Mouse (Mus musculus) ES-Bruce4 (cell line): Measurements from ENCODE around the gene Map3k7. TPM values are rescaled to one million over a fixed set of nuclear protein-coding genes. Genes with fewer than 3 reads are reported as not detected.

Source experiments
- H3K27ac ChIP-seq: 2 replicates; pipeline ENCODE4 v1.5.1; 2012; ENCODE audit warnings: low read length, inconsistent platforms; ENCODE audit not compliant: insufficient read depth
- H3K27me3 ChIP-seq: 2 replicates; pipeline ENCODE4 v1.6.1; 2012; ENCODE audit warnings: mild to moderate bottlenecking, low read length, inconsistent platforms; ENCODE audit not compliant: control insufficient read depth, poor library complexity, insufficient read depth, severe bottlenecking
- H3K36me3 ChIP-seq: 2 replicates; pipeline ENCODE4 v1.6.1; 2012; ENCODE audit warnings: inconsistent platforms, mild to moderate bottlenecking, low read length, moderate library complexity; ENCODE audit not compliant: control insufficient read depth, poor library complexity, insufficient read depth, severe bottlenecking
- H3K4me1 ChIP-seq: one replicate; pipeline ENCODE4 v1.8.1; 2011; ENCODE audit warnings: low read length; ENCODE audit not compliant: control insufficient read depth, insufficient read depth
- H3K4me3 ChIP-seq: 2 replicates; pipeline ENCODE4 v1.5.1; 2011; ENCODE audit warnings: low read depth, mild to moderate bottlenecking, low read length
- H3K9ac ChIP-seq: 2 replicates; pipeline ENCODE4 v1.6.1; 2012; ENCODE audit warnings: low read depth, mild to moderate bottlenecking, inconsistent platforms; ENCODE audit not compliant: poor library complexity, severe bottlenecking
- H3K9me3 ChIP-seq: replicated peaks from 2 replicates; pipeline ENCODE4 v1.6.1; 2012; ENCODE audit warnings: mild to moderate bottlenecking, low read length, inconsistent platforms; ENCODE audit not compliant: control insufficient read depth, poor library complexity, insufficient read depth, severe bottlenecking
- CTCF ChIP-seq: IDR thresholded peaks from one replicate; pipeline ENCODE4 v1.8.1; 2011; ENCODE audit warnings: low read depth, low read length
- EP300 ChIP-seq: IDR thresholded peaks from 2 replicates; pipeline ENCODE4 v1.6.1; 2011; ENCODE audit warnings: low read depth, low read length; ENCODE audit not compliant: insufficient read depth
- POLR2A ChIP-seq: IDR thresholded peaks from one replicate; pipeline ENCODE4 v1.8.1; 2011; ENCODE audit warnings: low read length; ENCODE audit not compliant: insufficient read depth
- polyA plus RNA-seq: library from polyadenylated mRNA; stranded (reverse); fragments of >200 nt; gene quantifications from 2 replicates; pipeline ENCODE4 v1.2.4, GENCODE M21; 2011; ENCODE audit warnings: low read depth; ENCODE audit not compliant: missing spikeins, insufficient read depth, insufficient read length

Gene Map3k7
- polyA plus RNA-seq, 1 experiment, result 67.9 TPM

DNA sequence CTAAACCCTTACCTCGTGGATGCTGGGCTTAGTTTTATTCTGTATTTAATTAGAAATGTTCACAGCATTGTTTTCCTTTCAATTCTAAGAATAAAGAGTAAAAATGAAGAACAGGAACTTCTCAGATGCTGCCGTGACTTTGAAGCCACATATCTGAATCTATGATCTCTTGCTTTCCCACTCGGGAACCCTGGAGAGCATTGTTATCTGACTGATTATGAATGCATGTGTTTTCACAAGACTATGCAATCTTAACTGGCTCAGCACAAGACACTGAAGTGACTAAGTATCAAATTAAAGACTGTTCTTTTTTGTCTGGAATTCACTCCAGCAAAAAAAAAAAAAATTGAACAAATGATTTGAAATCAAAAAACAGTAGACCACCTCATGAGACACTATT, 30.7 kb upstream of the Map3k7 start:
- Histone ChIP-seq H3K9ac (no peak overlapping the region), H3K4me3 (no peak overlapping the region), H3K27ac (no peak overlapping the region), H3K27me3 (peaks cover 6% of the 10 kb centered on the region), H3K4me1 (no peaks in the 10 kb centered on the region), H3K36me3 (no peaks in the 10 kb centered on the region), H3K9me3 (no peaks in the 10 kb centered on the region)
- no peak for TF ChIP-seq EP300
- no peak for TF ChIP-seq CTCF
- no peak for TF ChIP-seq POLR2A

DNA sequence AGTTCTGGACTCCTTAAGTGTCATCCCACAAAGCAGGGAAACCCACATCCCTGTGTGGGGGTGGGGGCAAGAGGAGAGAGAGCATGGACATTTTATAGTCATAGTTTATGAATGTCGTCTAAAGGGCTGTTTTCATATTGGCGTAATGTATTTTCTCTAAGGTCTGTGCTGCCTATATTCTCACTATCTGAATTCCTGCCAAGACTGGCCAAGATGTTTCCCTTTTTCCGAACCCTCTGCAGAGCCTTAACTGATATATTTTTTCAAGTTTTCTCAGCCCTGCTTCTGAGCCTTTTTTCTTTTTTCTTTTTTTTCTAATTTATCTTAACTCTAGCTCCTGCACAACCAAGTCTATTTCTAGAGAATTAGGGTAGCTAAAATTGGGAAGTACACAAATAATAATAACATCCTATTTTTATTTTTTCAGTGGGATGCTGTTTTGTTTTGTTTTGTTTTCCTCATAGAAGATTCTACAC, 28.0 kb upstream of the Map3k7 start:
- H3K4me3 ChIP-seq, result no peak overlapping the region
- H3K4me1 ChIP-seq, result no peaks in the 10 kb centered on the region
- no peak for TF ChIP-seq POLR2A
- no peak for TF ChIP-seq CTCF
- no peak for TF ChIP-seq EP300
- no peak overlapping the region for H3K9ac ChIP-seq
- H3K27me3 ChIP-seq, result peaks cover 6% of the 10 kb centered on the region
- no peaks in the 10 kb centered on the region for H3K9me3 ChIP-seq
- no peak overlapping the region for H3K27ac ChIP-seq
- H3K36me3 ChIP-seq, result no peaks in the 10 kb centered on the region

DNA sequence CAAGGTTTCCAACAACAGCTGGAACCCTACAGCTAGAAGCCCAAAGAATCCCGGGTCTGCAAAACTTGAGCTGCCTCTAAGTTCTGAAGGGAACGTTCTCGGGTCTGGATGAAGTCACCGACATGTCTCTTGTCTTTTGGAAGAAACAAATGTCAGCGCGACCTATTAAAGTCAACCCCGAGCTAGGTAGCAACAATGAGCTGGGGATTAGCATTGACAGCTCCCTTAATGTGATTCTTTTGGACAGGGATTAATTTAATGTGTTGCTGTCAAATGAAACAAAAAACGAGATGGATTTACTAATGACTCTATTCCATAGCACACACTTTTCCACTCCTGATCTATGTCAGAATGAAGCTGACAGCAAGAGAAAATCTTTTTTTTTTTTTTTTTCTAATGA, 27.5 kb upstream of the Map3k7 start:
- Histone ChIP-seq H3K4me1 (no peaks in the 10 kb centered on the region), H3K36me3 (no peaks in the 10 kb centered on the region), H3K9me3 (no peaks in the 10 kb centered on the region), H3K9ac (no peak overlapping the region), H3K27me3 (peaks cover 6% of the 10 kb centered on the region), H3K27ac (no peak overlapping the region), H3K4me3 (no peak overlapping the region)
- TF ChIP-seq POLR2A (no peak), CTCF (no peak), EP300 (no peak)

DNA sequence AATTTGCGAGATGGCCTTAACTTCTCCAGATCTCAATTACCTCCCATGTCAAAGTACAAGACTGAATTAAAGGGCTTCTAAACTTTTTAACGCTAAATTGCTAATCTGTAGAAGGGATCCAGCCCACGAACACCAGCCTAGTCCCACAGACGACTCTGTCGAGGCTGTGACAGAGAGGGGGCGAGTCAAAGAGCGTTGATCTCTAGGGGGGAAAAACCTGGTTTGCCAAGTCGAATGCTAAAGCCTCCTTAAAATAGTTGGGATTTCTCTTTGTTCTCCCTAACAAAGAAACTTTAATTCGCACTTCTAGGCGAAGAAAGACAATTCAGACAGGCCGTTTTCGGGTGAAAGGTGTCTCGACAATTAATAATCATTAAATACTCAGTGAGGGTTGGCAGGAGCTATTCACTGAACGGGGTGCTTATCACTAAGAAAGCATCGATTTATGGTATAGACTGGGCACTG, 27.0 kb upstream of the Map3k7 start:
- TF ChIP-seq EP300, result no peak
- TF ChIP-seq POLR2A, result no peak
- no peak for TF ChIP-seq CTCF
- H3K9ac ChIP-seq, result peak overlapping the region; percentile 86; the same call in 1 of the 2 replicates
- peaks cover 6% of the 10 kb centered on the region for H3K27me3 ChIP-seq
- no peak overlapping the region for H3K27ac ChIP-seq
- H3K9me3 ChIP-seq, result no peaks in the 10 kb centered on the region
- H3K4me3 ChIP-seq, result no peak overlapping the region
- H3K4me1 ChIP-seq, result no peaks in the 10 kb centered on the region
- H3K36me3 ChIP-seq, result no peaks in the 10 kb centered on the region

DNA sequence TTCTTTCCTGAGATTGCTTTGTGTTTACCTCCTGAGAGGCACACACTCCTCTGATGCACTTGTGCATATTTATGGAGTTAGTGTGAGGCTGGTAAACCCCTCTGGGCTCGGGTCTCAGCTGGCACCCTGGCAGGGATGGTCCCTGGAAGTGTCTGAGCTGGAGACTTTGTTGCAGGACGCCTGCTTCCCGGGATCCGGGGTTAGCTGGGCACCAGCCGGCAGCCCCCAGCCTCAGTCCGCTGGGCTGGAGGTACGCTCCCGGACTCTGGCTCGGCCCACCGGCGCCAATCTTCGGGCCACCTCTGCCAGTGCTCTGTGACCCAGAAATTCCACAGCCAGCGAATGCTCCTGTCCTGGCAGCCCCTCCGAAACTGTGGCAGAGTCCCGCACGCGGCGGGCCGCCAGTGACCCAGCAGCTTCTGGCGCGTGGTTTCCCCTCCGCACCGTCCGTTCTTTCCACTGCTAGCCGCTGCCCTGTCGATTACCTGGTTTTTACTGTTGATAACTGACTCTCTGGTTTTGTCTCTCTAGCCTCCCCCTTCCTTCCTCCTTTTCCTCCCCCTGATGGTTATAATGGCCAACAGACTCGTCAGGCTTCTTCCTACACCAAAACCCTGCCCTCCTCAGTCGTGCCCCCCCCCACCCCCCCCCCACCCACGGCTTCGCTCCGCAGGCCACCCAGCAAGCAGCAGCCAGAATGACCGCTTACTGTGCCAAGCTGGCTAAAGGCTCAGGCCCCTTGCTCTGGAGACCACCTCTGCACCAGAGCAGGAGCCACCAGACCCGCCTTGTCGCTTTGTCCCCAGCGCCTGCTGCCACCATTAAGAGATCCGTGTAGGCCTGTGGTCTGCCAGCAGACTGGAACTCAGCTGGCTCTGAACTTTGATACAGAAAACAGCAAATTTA, 26.3 kb upstream of the Map3k7 start:
- Histone ChIP-seq H3K9ac (peak overlapping the region; percentile 86), H3K27ac (no peak overlapping the region), H3K4me3 (peak overlapping the region; percentile 77), H3K9me3 (no peaks in the 10 kb centered on the region), H3K36me3 (no peaks in the 10 kb centered on the region), H3K27me3 (peaks cover 6% of the 10 kb centered on the region), H3K4me1 (no peaks in the 10 kb centered on the region)
- TF ChIP-seq EP300, result no peak
- no peak for TF ChIP-seq CTCF
- no peak for TF ChIP-seq POLR2A

DNA sequence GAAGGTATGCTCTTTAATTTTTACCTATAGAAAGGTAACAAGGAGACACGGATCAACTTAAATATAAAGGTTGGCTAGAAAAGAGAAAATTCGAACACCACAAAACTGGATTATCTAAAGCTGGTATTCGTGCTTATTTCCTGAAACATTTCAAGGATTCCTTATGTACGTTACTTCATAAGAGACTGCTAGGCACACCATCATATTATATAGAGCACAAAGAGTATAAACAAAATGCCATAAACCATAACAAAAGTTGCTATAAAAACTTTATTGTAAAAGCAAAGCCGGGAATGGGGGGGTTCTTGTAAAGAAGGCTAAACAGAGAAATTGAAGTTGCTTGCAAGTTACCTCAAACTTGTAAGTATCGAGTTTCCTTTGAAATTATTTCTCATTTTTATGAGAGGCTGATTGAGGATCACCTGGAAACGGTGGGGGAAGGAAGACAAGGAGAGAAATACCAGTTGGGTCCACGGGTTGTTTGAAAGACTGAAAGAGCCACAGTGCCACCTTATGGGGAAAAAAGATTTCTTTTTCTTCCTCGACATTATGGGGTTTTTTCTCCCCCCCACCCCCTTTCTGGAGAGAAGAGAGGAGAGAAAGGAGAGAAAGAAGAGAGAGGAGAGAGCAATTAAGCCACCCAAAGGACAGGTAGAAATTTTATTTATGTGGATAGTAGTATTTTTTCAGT, 25.3 kb upstream of the Map3k7 start:
- Histone ChIP-seq H3K36me3 (no peaks in the 10 kb centered on the region), H3K4me3 (no peak overlapping the region), H3K27ac (no peak overlapping the region), H3K27me3 (peaks cover 6% of the 10 kb centered on the region), H3K9me3 (no peaks in the 10 kb centered on the region), H3K4me1 (no peaks in the 10 kb centered on the region), H3K9ac (no peak overlapping the region)
- TF ChIP-seq CTCF (no peak), POLR2A (no peak), EP300 (no peak)
